Mouse (Mus musculus) liver, embryonic 14.5 days (tissue): ENCODE measurements around the gene Cd302. TPM values are rescaled to one million over a fixed set of nuclear protein-coding genes. Genes with fewer than 3 reads are reported as not detected.

Experiments used
- ATAC-seq: fragments of 200-750 bp; cut with Nextera tagmentation; 2 replicates; pipeline ENCODE4 v1.8.0; 2017; ENCODE audit warnings: moderate number of reproducible peaks, mild to moderate bottlenecking, moderate library complexity; ENCODE audit not compliant: insufficient read depth
- DNase-seq, 3 experiments: peaks; one replicate each; pipeline ENCODE4 v3.0.0-alpha.2; 2012 to 2013; ENCODE audit warnings: low read depth in 3 of 3, low spot score in 3 of 3
- H3K27ac ChIP-seq: fragments of 300-500 bp; sonication (generic); 2 replicates; pipeline ENCODE4 v1.5.1; 2014; ENCODE audit warnings: moderate library complexity, mild to moderate bottlenecking, control low read depth, inconsistent platforms
- H3K27me3 ChIP-seq: fragments of 300-500 bp; sonication (generic); 2 replicates; pipeline ENCODE4 v1.6.1; 2014; ENCODE audit warnings: mild to moderate bottlenecking, low read length, moderate library complexity; ENCODE audit not compliant: control insufficient read depth, insufficient read depth
- H3K36me3 ChIP-seq: fragments of 300-500 bp; sonication (generic); replicated peaks from 2 replicates; pipeline ENCODE4 v1.6.1; 2014; ENCODE audit warnings: low read depth; ENCODE audit not compliant: control insufficient read depth, insufficient read depth
- H3K4me1 ChIP-seq, 2 experiments: fragments of 200-500 bp in 1 of 2; fragments of 300-500 bp in 1 of 2; sonication (generic) in 1 of 2; replicated peaks; 2 replicates each; pipeline ENCODE4 v1.6.1; 2012 to 2014; ENCODE audit warnings: antibody characterized with exemption in 1 of 2, inconsistent platforms in 1 of 2, low read length in 1 of 2; ENCODE audit not compliant: control insufficient read depth in 2 of 2, insufficient read depth in 2 of 2
- H3K4me2 ChIP-seq: fragments of 300-500 bp; sonication (generic); 2 replicates; pipeline ENCODE4 v1.6.1; 2014; ENCODE audit warnings: low read depth, mild to moderate bottlenecking, control low read depth, moderate library complexity
- H3K4me3 ChIP-seq, 2 experiments: fragments of 200-500 bp in 1 of 2; fragments of 300-500 bp in 1 of 2; sonication (generic) in 1 of 2; 2 replicates each; pipeline ENCODE4 v1.5.1; 2012 to 2014; ENCODE audit warnings: low read depth in 2 of 2, low read length in 2 of 2, mild to moderate bottlenecking in 2 of 2, control low read depth in 1 of 2, inconsistent platforms in 1 of 2, moderate library complexity in 1 of 2; ENCODE audit not compliant: insufficient read depth in 1 of 2
- H3K9ac ChIP-seq: fragments of 300-500 bp; sonication (generic); replicated peaks from 2 replicates; pipeline ENCODE4 v1.6.1; 2014; ENCODE audit warnings: mild to moderate bottlenecking, control low read depth, moderate library complexity
- H3K9me3 ChIP-seq: fragments of 300-500 bp; sonication (generic); 2 replicates; pipeline ENCODE4 v1.6.1; 2016; ENCODE audit warnings: low read length, mixed read lengths; ENCODE audit not compliant: control insufficient read depth
- CTCF ChIP-seq: IDR thresholded peaks from 2 replicates; pipeline ENCODE4 v1.5.1; 2016; ENCODE audit warnings: antibody characterized with exemption, low read depth, control low read depth
- EP300 ChIP-seq: IDR thresholded peaks from 2 replicates; pipeline ENCODE4 v1.6.1; 2016; ENCODE audit warnings: antibody characterized with exemption, low read depth
- WGBS: fragments of 180-500 bp; shearing (Covaris S2); extraction: QIAGEN DNeasy Blood & Tissue Kit; methylation state at CpG from one replicate; pipeline ENCODE4 v1.1.7; 2014; ENCODE audit not compliant: insufficient replicate concordance; 5-methylcytosine and 5-hydroxymethylcytosine counted together
- polyA plus RNA-seq, 2 experiments: library from polyadenylated mRNA; depleted of rRNA in 1 of 2; stranded (reverse) in 1 of 2; unstranded in 1 of 2; fragments of >200 nt; fragmentation: Nextera tagmentation in 1 of 2; extraction: Ambion mirVana in 1 of 2; gene quantifications; 2 replicates each; pipeline versions ENCODE4 v1.2.1 to v1.2.3; 2012 to 2014

Gene Cd302
- polyA plus RNA-seq, 2 experiments, result 24.6 to 75.5 TPM

DNA sequence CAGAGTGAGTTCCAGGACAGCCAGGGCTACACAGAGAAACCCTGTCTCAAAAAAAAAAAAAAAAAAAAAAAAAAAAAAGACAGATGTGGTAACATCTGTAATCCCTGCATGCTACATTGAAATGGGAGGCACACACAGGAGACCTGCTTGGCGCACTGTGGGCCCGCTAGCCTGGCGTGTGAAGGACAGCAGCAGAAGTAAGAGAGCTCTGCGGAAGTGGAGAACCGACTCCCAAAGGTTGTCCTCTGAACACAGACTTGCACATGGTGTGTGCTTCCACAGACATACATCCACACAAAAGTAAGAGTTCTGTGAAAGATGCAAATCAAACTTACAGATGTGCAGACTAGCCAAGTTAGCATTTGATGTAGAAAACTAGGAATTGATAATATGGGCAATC is 25.1 kb downstream of the Cd302 start:
- Histone ChIP-seq H3K27me3 (no peaks in the 10 kb centered on the region), H3K4me2 (no peak overlapping the region), H3K9ac (no peak overlapping the region), H3K36me3 (peaks cover 3% of the 10 kb centered on the region), H3K9me3 (no peaks in the 10 kb centered on the region), H3K4me3 (no peak overlapping the region), H3K4me1 (no peaks in the 10 kb centered on the region), H3K27ac (no peak overlapping the region)
- no peak for TF ChIP-seq EP300
- WGBS, result 84% methylated on average over 5 of the region's 5 CpGs
- DNase-seq (no peak), ATAC-seq (no peak)

DNA sequence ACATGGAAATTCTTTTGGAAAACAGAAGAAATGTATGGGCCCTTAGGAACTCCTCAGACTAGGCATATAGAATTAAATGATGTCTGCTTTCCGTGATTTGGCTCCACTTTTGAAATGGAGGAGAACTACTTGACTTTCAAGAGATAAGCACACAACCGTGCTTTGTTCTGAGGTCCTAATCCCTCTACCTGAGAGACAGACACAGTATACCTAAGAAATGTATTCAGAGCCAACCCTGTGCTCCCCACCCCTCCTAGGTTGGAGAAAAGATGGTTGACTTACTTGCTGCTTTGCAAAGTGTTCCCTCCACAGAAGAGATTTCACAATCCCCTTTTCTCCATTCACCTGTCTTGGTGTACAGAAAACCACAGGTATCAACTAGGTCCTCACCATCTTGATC is 27.5 kb downstream of the Cd302 start:
- Histone ChIP-seq H3K4me1 (no peaks in the 10 kb centered on the region), H3K4me2 (no peak overlapping the region), H3K4me3 (no peak overlapping the region), H3K9ac (no peak overlapping the region), H3K27ac (no peak overlapping the region), H3K9me3 (no peaks in the 10 kb centered on the region), H3K27me3 (no peaks in the 10 kb centered on the region), H3K36me3 (peaks cover 3% of the 10 kb centered on the region)
- 65% methylated on average over 2 of the region's 2 CpGs for WGBS
- no peak for DNase-seq
- no peak for ATAC-seq
- TF ChIP-seq CTCF (no peak), EP300 (no peak)

DNA sequence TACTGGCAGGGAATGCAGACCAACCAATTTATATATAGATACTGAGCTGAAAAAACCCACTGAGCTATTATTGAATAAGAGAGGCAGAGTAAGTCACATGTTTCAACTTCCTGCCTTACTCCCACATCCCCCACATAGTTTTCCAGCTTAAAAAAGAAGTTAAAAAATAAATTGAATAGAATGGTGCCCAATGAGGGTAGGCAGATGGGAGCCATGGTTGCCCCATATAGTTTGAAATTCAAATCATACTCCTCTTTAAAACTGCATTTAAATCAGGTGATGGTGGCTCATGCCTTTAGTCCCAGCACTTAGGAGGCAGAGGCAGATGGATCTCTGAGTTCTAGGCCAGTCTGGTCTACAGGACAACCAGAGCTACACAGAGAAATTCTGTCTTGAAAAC is 30.8 kb downstream of the Cd302 start:
- H3K9me3 ChIP-seq, result no peaks in the 10 kb centered on the region
- no peaks in the 10 kb centered on the region for H3K4me1 ChIP-seq
- no peak for TF ChIP-seq EP300
- no peak for TF ChIP-seq CTCF
- no peak overlapping the region for H3K4me2 ChIP-seq
- ATAC-seq (no peak), DNase-seq (no peak)
- H3K4me3 ChIP-seq, result no peak overlapping the region
- H3K36me3 ChIP-seq, result peaks cover 12% of the 10 kb centered on the region
- no peak overlapping the region for H3K9ac ChIP-seq
- H3K27ac ChIP-seq, result no peak overlapping the region
- no peaks in the 10 kb centered on the region for H3K27me3 ChIP-seq

DNA sequence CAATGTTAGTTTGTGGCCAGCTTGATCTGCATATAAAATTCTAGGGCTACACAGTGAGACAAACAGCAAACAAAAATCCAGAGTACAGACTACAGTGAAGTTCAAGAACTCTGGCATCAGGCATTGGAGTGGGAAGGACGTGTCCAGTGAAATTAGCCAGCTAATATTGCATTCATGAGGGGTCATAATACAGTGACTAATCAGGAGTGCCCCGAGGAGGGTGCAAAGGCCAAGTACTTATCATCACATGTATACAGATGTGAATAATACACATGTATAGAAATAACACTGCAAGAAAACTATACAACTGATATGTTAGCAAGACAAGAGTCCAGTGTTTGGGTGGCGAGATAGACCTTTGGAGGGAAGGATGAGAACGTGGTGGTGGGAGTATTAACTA is 31.5 kb downstream of the Cd302 start:
- no peak overlapping the region for H3K4me2 ChIP-seq
- 78% methylated on average over 4 of the region's 4 CpGs for WGBS

DNA sequence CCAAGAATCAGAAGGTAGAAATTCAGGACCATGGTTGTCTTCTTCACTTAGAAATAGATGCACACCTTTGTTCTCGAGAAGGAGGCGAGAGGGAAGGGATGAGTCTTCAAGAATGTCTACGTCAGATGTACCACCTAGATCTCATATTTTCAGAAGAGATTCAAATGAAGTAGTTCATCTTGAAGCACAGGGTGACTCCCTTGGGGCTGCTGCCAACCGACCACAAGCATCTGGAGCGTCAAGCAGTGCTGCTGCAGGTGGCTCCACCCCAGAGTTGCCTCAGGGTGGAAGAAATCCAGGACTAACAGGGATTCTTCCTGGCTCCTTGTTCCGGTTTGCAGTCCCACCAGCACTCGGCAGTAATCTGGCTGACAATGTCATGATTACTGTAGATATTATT is 49.8 kb downstream of the Cd302 start:
- DNase-seq, result no peak
- H3K27ac ChIP-seq, result no peak overlapping the region
- H3K36me3 ChIP-seq, result peaks cover 57% of the 10 kb centered on the region
- no peak overlapping the region for H3K4me2 ChIP-seq
- no peaks in the 10 kb centered on the region for H3K27me3 ChIP-seq
- ATAC-seq, result no peak
- no peaks in the 10 kb centered on the region for H3K9me3 ChIP-seq
- H3K4me1 ChIP-seq, result no peaks in the 10 kb centered on the region
- H3K4me3 ChIP-seq, result no peak overlapping the region
- no peak overlapping the region for H3K9ac ChIP-seq
- no peak for TF ChIP-seq EP300
- no peak for TF ChIP-seq CTCF
- 88% methylated on average over 7 of the region's 7 CpGs for WGBS

More for the DNA sequence above, 31.5 kb downstream of the Cd302 start:
- H3K4me1 ChIP-seq, result no peaks in the 10 kb centered on the region
- no peak for DNase-seq
- H3K9me3 ChIP-seq, result no peaks in the 10 kb centered on the region
- ATAC-seq, result no peak
- peaks cover 12% of the 10 kb centered on the region for H3K36me3 ChIP-seq
- no peak for TF ChIP-seq EP300
- no peak for TF ChIP-seq CTCF
- H3K9ac ChIP-seq, result no peak overlapping the region
- H3K4me3 ChIP-seq, result no peak overlapping the region
- no peaks in the 10 kb centered on the region for H3K27me3 ChIP-seq
- no peak overlapping the region for H3K27ac ChIP-seq

DNA sequence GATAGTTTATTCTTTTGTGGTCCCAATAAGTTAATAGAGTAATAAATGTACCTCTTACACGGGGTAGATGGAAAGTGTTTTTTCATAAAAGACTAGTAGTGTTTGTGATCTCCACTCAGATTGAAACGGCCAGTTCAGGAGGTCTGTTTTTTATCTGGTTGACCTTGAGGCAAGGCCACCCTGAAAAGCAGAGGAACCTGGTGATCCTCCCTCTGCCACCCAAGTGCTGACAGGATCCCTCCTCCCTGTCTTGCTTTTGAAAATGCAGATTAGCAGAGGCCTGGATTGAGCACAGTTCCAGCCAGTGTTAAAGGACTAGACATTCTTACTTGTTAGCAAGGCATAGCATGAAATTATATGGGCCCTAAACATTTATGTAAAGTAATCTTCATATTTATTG is 51.1 kb downstream of the Cd302 start:
- Histone ChIP-seq H3K4me1 (peaks cover 3 to 4% of the 10 kb centered on the region in 2 experiments; a peak in 1 of 4 replicates), H3K4me3 (no peak overlapping the region), H3K4me2 (no peak overlapping the region), H3K27me3 (no peaks in the 10 kb centered on the region), H3K9me3 (no peaks in the 10 kb centered on the region), H3K36me3 (peaks cover 54% of the 10 kb centered on the region), H3K9ac (no peak overlapping the region), H3K27ac (no peak overlapping the region)
- TF ChIP-seq CTCF, result no peak
- no peak for TF ChIP-seq EP300
- DNase-seq (no peak), ATAC-seq (no peak)
- 64% methylated on average over 2 of the region's 2 CpGs for WGBS
